Mouse (Mus musculus) lung, postnatal 36 days (tissue): ENCODE measurements around the gene Eif4b.

Source experiments
- DNase-seq: peaks from one replicate; pipeline ENCODE4 v3.0.0; 2022; ENCODE audit warnings: mixed read lengths

The Eif4b gene

DNA sequence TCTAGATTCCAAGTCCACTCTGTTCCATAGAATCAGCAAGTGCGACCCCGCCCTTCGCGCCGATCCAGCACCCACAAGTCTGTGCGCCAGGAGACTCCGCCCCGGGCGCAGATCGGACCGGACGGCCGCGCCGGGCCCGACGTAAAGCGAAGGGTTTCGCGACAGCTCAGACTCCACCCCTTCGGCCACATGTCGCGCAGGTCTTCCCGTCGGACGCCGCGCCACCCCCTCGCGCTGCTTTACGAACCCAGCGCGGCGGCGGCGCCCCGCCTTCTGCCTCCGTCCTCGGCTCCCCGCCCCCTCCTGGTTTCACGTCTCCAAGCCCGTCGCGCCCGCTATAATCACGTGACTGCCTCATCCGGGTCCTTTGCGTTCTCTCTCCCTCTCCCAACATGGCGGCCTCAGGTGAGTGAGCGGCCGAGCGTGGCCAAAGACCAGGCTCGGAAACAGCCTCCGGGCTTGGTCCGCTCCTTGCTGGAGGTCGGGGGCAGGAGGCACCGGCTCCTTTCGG, at the start of gene Eif4b:
Gene Eif4b (plus strand): TSS at position 215 of the 511 bp plus-strand sequence.
- DNase-seq: peak; percentile 100

DNA sequence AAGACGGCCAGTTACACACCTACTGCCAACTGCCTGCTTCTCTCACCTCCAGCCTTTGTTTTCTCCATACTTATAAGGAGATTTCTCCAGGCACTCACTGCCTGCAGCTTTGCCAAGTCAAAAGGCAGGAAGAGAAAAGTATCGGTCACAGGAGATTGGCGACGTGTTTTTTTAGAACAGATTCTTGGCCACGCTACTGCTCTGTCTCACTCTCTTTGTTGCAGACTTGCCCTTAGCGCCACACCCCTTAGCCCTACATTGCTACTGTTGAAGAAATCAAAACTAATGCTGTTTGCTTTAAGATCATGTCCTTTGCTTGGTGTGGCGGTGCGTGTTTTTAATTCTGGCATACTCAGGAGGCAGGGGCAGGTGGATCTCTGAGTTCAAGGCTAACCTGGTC, 49.7 kb upstream of the Eif4b start:
- peak; percentile 37 for DNase-seq

DNA sequence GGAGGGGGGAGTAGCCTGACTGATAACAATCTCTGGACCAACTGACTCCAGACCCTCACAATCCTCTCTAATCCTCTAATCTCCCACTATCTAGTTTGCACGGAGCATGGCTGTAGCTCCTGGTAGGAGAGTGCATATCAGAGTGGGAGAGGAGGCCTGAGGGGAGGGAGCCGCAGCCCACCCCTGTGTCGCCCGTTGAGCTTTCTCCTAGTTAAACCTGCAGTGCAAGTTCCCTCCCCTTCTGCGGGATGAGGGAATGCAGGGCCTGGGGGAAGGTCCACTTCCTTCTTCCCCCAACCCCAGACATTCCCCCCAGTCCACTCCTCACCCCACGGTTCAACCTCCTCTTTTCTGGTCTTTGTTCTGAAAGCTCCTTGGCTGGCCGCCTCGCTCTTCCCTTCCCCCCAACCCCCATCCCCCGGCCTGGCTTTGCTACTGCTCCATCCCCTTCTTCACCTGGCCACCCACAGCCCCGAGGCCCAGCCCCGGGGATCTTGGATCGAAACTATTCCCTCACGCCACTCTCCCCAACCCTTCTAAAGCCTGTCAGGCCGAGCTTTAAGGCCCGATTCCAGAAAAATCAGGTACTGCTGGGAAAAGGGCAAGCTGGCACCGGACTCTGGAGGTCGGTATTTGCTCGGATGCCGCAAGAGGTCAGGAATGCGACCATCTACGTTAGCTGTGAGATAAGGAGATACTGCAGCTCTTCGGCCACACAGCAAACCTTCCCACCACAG, 48.3 kb upstream of the Eif4b start:
- DNase-seq: no peak

DNA sequence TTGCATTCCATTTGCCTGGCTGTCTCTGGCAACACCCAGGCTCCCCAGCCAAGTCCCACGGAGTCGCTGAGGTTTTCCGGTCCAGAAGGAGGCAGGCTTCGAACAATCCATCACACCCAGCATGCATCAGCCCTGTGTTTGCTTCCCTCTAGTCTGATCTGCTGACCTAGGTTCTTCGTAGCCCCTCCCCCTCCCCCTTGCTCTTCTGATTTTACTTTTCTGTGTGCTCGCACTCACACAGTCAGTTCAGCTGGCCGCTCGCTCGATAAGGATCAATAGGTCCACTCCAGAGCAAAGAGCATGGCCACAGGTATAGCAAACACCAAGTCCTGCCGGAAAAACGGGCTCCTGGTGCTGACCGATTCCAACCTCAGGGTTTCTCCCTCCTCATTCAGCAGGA, 47.1 kb upstream of the Eif4b start:
- no peak for DNase-seq

DNA sequence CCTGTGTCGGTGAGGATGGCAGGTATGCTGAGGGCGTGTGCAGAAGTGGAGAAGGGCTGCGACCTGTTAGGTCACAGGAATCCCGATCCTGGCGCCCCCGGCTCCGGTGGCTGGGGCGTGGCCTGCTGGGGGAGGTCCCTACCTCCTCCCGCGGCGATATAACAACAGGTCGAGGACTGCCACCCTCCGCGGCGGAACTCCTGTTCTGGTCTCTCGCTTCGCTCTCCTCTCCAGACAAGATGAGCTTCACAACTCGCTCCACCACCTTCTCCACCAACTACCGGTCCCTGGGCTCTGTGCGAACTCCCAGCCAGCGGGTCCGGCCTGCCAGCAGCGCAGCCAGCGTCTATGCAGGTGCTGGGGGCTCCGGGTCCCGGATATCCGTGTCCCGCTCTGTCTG, 45.5 kb upstream of the Eif4b start, which contains the start of gene Krt18:
Gene Krt18 (plus strand): TSS at position 141 of the 400 bp plus-strand sequence.
- DNase-seq: peak; percentile 69

DNA sequence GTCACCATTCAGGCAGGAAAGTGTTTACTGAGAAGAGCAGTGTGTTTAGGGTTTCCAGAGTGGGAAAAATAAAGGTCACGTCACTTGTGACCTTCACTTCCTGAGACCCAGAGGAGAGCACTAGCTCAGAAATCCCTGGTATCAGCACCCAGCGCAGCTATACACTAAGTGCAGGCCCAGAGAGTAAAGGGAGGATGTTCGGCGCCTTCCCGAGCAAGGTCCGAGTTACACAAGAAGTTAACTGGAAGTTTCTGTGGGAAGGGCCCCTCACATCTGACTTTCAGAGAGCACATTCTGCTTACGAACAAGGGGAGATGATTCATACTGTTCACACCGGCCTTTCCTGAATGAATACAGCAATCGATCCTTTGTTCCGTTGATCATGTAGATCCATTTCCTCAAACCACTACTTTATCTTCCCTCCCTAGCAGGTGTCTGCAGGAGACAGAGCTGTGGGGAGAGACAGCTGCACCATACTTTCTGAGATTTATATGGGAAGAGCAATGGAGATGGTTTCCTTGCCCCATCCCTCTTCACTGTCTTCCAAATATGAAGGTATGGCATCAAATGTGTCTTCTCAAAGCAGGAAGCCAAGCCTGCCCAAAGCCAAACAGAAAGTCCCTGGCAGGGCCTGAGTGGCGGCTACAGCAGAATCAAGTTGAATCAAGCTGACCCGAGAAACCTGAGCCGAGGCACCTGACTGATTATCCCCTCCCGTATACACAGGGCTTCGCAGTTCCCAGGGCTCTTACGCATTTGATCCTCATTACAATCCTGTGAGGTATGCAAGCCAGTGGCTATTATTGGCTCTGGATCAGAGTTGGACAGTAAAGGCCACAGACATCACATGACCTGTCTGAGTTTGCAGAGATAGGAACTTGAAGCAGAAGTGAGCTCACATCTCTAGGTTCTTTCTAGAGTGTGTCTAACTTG, 39.2 kb upstream of the Eif4b start:
- DNase-seq: no peak

DNA sequence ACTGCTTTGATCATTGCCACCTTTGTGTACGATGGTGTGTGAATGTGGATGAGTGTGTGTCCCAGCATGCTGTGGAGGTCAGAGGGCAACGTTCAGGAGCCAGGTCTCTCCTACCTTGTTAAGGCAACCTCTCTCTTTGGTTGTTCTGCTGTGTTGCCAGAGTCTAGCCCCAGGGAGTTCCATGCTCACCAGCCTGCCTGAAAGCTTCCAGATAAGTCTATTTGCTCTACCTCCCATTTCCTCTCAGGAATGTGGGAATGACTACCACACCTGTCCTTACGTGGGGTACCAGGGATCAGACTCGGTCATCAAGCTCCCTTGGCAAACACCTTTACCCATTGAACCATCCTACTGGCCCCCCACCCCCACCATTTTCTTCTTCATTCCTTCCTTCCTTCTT, 33.3 kb upstream of the Eif4b start:
- DNase-seq: no peak

DNA sequence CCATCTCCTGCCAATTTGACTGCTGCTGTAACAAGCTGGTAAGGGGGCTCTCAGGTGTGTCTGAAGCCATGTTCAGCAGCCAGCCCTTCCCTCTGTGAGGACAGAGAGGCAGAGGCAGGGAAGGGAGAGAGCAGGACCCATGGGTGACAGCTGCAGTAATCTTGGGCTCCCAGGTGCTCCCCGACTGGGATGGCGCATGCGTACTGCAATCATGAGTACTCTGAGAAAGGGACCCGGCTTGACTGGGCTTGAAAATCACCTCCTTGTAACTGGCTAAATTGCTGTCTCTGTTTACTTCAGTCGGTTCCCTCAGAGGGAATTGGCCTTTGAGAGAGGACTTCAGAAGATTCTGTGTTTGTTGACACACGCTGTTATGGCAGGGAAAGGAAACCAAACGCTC, 31.6 kb upstream of the Eif4b start:
- no peak for DNase-seq

DNA sequence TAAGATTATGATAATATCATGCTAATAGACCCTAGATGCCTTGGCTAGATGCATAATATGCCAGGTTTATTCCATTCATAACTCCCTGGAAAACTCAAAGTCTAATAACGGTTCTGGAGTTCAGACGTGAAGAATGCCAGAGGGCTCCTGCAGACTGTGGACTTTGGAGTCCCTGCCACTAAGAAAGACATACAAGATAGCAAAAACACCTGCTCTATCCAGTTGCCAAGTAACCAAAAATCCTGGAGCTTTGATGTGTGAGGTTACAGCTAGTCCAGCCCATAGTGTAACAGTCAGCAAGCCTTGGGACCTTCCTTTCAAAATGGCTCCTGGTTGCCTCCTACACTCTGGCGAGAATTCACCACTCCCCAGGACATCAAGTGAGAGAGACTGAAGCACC, 28.8 kb upstream of the Eif4b start:
- no peak for DNase-seq

DNA sequence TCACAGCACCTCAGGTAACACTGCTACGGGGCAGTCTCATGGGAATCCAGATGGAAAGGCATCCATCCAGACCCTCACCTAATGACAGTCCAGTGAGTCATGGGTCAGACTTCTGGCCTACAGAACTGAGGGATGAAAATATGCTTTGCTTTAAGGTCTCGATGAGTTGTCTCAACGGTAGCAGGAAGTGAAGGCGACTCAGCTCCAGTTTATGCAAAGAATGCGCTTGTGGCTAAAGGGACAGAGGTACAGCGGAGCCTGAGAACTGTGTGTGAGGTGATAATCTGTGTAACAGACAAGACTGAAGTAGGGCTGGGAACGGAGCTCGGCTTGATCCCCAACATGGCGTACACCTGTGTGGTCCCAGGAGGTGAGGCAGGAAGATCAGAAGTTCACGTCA, 27.9 kb upstream of the Eif4b start:
- no peak for DNase-seq

DNA sequence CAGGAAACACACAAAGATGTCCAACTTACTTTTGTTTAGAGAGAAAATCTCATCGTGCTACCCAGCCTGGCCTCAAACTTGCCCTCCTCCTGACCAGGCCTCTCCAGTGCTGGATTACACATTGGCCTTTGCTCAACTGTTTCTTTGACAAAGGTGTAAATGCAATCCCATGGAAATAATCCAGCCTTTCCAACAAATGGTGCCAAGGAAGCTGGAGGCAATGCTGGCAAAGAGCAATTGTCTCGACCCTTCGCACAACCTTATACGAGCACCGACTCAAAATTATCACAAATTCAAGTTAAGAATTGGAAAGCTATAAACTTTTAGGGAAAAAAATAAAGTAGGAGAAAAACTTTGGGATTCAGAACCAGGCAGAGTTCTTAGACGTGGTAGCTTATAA, 25.6 kb upstream of the Eif4b start:
- DNase-seq: no peak

DNA sequence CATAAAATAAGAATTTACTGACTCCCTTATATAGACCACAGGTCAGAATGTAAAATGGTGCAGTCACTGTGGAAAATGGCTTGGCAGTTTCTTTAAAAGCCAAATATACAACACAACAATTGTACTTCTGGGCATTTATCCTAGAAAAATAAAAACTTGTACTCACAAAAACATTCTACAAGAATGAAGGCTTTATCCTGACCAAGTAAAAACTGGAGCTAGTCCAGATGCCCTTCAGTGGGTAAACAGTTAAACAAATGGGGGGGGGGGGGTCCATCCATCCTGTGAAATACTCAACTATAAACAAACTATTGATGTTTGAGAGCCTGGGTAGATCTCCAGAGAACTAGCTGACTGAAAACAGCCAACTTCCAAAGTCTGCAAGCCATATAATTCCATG, 23.7 kb upstream of the Eif4b start:
- DNase-seq: no peak

DNA sequence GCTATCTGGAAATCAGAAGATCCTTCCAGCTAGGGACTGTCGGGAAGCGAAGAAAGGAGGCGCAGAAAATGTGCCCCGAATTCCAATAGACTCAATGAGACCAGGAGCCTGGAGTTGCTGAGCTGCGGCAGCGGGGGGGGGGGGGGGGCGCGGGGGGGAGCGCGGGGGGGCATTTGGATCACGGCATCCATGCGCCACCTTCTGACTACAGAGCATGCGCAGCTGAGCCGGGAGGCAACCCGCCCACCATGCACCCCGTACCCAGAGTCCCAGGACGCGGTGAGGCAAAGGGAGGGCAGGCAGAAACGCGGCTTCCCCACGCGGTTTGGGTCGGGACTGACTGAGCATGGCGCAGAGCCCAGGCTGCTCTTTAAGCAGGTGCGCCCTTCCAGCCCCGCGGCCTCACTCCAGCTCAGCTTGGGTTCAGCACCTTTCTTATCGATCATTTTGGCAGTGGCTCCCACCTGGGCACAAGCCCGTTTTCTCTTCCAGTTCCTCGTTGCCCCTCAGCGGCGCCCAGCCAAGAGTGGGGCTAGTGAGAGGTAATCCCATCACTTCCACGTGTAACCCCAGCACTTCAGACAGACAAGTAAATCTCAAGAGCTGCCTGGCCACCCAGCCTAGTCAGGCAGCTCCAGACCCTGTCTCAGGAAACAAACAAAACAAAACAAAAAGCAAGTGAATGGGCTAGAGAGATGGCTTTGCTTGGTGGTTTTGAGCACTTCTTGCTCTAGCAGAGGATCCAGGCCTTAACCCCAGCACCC, 21.5 kb upstream of the Eif4b start:
- peak; percentile 43 for DNase-seq

DNA sequence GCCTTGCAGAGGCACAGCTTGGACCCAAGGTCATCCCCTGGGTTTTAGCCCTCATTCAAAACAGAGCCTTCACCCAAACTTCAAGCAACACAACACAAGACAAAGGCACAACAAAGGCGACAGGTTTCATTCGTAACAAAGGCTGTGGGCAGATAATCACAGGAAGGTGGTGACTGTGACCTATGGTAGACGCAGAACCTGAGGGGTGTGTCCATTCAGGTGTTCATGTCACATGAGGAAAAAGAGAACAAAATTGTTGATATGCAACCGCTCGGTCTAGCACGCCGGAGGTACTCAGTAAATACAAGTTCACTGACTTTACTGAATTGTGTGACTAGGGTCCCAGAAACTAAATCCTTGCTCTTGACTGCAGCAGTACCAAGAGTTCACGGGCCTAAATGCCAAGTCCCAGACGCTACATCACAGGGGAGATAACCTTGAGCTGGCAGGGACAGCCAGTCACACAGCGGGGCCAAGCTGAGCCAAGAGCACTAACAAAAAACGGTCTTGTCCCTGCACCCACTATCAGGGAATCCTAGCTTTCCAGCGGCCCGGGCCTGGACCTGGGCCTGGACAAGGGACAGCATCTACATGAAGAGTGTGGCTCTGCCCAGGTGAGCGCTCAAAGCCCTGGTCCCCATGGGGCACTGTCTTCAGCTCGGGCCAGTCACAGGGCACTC, 16.9 kb upstream of the Eif4b start:
- no peak for DNase-seq

DNA sequence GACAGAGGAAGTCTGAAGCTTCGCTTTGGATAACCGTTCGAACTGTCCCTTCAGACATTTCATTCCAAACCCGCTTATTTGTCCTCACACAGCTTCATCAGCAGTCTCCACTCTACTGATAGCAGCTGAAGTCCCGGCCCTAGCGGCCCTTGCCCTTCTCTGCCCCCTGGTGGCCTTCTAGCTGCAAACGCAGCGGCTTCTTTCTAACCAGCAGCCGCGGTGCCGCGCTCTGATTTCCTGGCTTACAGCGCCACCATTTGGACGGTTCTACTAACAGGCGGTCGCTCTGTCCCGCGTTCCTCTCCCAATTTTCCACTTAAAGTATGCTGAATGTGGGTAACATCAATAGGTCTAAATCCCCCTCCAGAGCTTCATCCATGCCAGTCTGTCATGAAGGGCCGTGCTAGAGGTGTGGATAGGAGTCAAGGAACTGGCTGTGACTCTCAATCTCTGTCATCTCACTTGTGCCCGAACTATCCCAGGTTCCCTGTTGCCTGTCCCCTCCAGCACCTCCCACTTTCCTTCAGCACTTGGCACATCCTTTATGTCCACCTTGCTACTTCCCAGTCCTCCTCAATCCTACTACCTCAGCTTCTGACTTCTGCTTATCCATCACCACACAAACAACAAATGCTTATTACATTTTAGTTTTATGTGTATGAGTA, 7.8 kb upstream of the Eif4b start:
- peak; percentile 96 for DNase-seq

DNA sequence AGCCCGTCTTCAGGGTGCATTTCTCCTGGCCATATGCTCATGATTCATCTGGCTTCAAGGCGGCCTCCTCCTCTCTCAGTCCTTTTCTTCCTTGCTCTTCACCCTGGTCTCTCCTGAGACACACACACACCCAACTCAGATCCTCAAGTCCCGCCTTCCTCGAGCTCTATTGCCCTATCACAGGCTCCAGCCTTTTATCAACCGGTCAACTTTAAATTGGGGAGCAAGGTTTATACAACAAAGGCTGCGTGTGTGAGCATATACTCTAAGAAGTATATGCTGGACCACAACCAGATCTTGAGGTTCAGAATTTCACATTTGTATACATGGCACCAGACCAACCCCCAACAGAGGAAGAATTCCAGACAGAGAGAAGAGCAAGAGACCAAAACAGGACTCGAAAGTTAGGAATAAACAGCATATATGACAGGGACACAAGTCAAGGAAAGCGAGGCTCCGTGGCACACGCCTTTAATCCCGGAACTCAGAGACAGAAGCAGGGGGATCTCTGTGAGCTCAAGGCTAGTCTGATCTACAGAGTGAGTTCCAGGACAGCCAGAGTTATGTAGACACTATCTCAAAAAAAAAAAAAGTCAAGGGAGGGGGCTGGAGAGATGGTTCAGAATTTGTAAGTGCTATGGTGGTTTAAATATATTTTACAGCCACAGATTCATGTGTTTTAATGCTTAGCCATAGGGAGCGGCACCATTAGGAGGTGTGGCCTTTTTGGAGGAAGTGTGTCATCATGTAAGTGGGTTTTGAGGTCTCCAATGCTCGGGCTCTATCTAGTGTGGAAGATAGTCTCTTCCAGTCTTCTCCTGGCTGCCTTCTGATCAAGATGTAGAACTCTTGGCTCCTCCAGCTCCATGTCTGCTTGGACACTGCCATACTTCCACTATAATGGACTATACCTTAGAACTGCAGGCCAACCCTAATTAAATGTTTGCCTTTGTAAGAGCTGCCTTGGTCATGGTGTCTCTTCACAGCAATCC, 2.8 kb upstream of the Eif4b start:
- no peak for DNase-seq

DNA sequence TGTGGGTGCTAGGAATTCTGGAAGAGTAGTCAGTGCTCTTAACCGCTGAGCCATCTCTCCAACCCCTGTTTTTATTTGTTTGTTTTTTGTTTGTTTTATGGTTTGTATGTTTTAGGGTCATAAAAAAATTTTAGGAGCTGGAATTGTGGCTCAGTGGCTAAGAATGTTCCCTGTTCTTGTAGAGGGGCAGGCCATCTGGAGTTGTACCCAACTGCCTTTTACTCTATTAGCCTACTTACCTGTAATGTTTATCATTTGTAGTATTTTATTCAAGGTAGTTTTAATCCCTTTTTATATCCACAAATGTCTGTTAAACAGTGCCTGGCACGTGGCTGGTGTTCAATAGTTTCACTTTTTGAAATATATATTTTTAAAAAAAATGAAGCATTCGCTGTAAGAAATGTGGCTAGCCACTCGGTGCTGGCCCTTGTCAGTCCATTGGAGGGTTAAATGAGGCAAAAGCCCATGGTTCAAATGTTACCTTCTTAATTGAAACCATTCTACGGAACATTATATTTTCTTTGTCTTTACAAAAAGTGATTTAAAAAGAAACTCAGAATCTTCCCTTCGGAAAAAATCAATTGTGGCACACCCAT, 512 bp upstream of the Eif4b start:
- DNase-seq: no peak

DNA sequence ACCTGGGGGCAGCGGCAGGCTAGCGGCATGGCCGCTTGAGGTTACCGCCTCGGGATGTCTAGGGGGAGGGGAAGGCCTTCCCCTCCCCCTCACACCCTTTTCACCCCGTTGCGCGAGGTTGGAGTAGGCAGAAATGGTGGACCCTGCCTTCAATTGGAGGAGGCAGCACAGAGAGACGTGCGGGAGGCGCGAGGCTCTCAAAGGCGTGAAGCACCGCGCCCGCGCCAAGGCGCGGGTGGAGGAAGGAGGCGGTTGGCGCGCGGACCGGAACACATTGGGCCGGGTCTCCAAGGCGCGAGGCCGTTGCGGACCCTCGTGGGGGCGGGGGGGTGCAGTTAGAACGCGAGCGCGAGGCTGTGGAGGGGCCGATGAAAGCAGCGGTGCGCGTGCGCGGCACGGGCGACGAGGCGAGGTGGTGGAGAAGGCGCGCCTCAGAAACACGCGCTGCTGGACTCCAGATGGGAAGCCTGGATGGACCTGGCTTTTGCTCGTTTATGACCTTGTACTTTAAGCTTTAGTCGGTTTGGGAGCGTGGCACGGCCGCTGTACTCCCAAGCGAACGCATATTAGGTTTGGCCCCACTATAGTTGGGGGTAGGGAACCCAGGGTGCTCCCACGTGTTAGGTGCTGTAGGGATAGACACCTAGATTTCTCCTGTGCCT, 628 bp downstream of the Eif4b start:
- DNase-seq: peak; percentile 49

DNA sequence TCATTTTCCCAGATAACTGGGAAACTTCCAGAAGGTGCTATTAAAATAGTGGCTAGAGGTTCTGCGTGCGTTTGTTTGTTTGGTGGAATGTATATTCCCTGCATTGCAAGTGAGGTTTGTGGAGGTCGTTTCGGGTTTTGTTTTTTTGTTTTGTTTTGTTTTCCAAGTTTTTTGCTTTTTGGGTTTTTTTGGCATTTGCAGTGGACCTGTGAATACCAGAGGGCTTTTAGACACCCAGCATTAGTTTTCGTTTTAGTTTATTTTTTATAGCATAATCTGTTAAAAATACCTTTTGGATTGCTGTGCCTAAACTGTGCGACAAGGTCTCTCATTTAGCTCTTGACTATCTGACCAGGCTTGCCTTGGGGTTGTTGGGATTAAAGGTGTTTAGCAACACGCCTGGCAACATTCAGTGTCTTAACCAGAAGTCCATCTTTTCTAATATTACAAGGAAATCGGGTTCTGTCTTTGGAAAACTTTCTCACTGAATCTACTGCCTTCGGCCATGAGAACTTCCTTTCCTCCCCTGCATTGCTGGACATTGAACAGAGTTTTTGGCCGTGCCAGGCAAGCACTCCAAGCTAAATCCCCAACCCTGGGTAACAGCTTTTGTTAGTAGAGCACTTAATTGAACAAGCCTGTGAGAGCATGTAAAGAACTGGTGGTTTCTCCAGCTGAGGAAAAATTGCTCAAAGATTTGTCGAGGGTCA, 1.5 kb downstream of the Eif4b start:
- DNase-seq: peak; percentile 26
